Mouse (Mus musculus): ENCODE data around the gene Crybg1. TPM values are rescaled to one million over a fixed set of nuclear protein-coding genes. Genes with fewer than 3 reads are reported as not detected.

Crybg1 gene
- polyA plus RNA-seq, 1 experiment from 2014 or later = 0.16 TPM

GRCm38 (mm10) chr10:44002004-44002940 lies 146.4 kb downstream of the Crybg1 start:
- no peak overlapping the region for H3K27ac ChIP-seq
- WGBS = 21% methylated on average over 14 of the region's 14 CpGs
- H3K9me3 ChIP-seq = no peaks in the 10 kb centered on the region
- H3K4me1 ChIP-seq = peaks cover 39% of the 10 kb centered on the region
- no peaks in the 10 kb centered on the region for H3K36me3 ChIP-seq (replicated peaks)
- DNase-seq (ENCODE audit: extremely low spot score, low spot score) = peak; percentile 23
- H3K4me3 ChIP-seq = no peak overlapping the region
- H3K27me3 ChIP-seq (ENCODE audit: poor library complexity, severe bottlenecking) = peaks cover 87% of the 10 kb centered on the region

- H3K27me3 ChIP-seq (ENCODE audit: poor library complexity, severe bottlenecking) = peaks cover 67% of the 10 kb centered on the region
- H3K4me1 ChIP-seq = peaks cover 27% of the 10 kb centered on the region
- H3K36me3 ChIP-seq (replicated peaks) = no peaks in the 10 kb centered on the region
- H3K4me3 ChIP-seq = no peak overlapping the region
- WGBS = 82% methylated on average over 2 of the region's 2 CpGs
- H3K27ac ChIP-seq = no peak overlapping the region
- no peaks in the 10 kb centered on the region for H3K9me3 ChIP-seq
- no peak for DNase-seq (ENCODE audit: extremely low spot score, low spot score)
Observed at GRCm38 (mm10) chr10:44000156-44000865, 148.3 kb downstream of the Crybg1 start.

- no peak overlapping the region for H3K27ac ChIP-seq
- H3K9me3 ChIP-seq = no peaks in the 10 kb centered on the region
- H3K27me3 ChIP-seq (ENCODE audit: poor library complexity, severe bottlenecking) = peaks cover 50% of the 10 kb centered on the region
- H3K36me3 ChIP-seq (replicated peaks) = no peaks in the 10 kb centered on the region
- WGBS = 79% methylated on average over 8 of the region's 8 CpGs
- H3K4me1 ChIP-seq = peaks cover 16% of the 10 kb centered on the region
- no peak overlapping the region for H3K4me3 ChIP-seq
- no peak for DNase-seq (ENCODE audit: extremely low spot score, low spot score)
Observed at GRCm38 (mm10) chr10:43998503-43999082, 150.1 kb downstream of the Crybg1 start.

GRCm38 (mm10) chr10:43998023-43998422 lies 150.6 kb downstream of the Crybg1 start:
- Histone ChIP-seq H3K36me3 (replicated peaks) (no peaks in the 10 kb centered on the region), H3K4me1 (peaks cover 15% of the 10 kb centered on the region), H3K27me3 (ENCODE audit: poor library complexity, severe bottlenecking) (peaks cover 44% of the 10 kb centered on the region), H3K9me3 (no peaks in the 10 kb centered on the region), H3K27ac (no peak overlapping the region), H3K4me3 (no peak overlapping the region)
- DNase-seq (ENCODE audit: extremely low spot score, low spot score) = no peak
- WGBS = 86% methylated on average over 9 of the region's 9 CpGs

GRCm38 (mm10) chr10:43997276-43997675 lies 151.4 kb downstream of the Crybg1 start:
- no peaks in the 10 kb centered on the region for H3K9me3 ChIP-seq
- no peak overlapping the region for H3K27ac ChIP-seq
- H3K4me1 ChIP-seq = peaks cover 12% of the 10 kb centered on the region
- DNase-seq (ENCODE audit: extremely low spot score, low spot score) = no peak
- peaks cover 37% of the 10 kb centered on the region for H3K27me3 ChIP-seq (ENCODE audit: poor library complexity, severe bottlenecking)
- no peak overlapping the region for H3K4me3 ChIP-seq
- WGBS = 86% methylated on average over 10 of the region's 10 CpGs
- H3K36me3 ChIP-seq (replicated peaks) = no peaks in the 10 kb centered on the region

GRCm38 (mm10) chr10:43995858-43996650 lies 152.6 kb downstream of the Crybg1 start:
- Histone ChIP-seq H3K27ac (no peak overlapping the region), H3K27me3 (ENCODE audit: poor library complexity, severe bottlenecking) (peaks cover 25% of the 10 kb centered on the region), H3K9me3 (no peaks in the 10 kb centered on the region), H3K36me3 (replicated peaks) (no peaks in the 10 kb centered on the region), H3K4me1 (peaks cover 8% of the 10 kb centered on the region), H3K4me3 (no peak overlapping the region)
- 88% methylated on average over 10 of the region's 10 CpGs for WGBS
- no peak for DNase-seq (ENCODE audit: extremely low spot score, low spot score)

- Histone ChIP-seq H3K36me3 (replicated peaks) (no peaks in the 10 kb centered on the region), H3K27ac (no peak overlapping the region), H3K4me3 (no peak overlapping the region), H3K4me1 (peaks cover 8% of the 10 kb centered on the region), H3K9me3 (no peaks in the 10 kb centered on the region), H3K27me3 (ENCODE audit: poor library complexity, severe bottlenecking) (peaks cover 4% of the 10 kb centered on the region; the same call in 1 of the 2 replicates)
- 25% methylated on average over 6 of the region's 6 CpGs for WGBS
- DNase-seq (ENCODE audit: extremely low spot score, low spot score) = no peak
Observed at GRCm38 (mm10) chr10:43993198-43993597, 155.5 kb downstream of the Crybg1 start.

GRCm38 (mm10) chr10:43992506-43992905 lies 156.1 kb downstream of the Crybg1 start:
- H3K4me3 ChIP-seq = no peak overlapping the region
- H3K36me3 ChIP-seq (replicated peaks) = no peaks in the 10 kb centered on the region
- WGBS = 81% methylated on average over 5 of the region's 5 CpGs
- no peaks in the 10 kb centered on the region for H3K9me3 ChIP-seq
- H3K27me3 ChIP-seq (ENCODE audit: poor library complexity, severe bottlenecking) = no peaks in the 10 kb centered on the region; the same call in 1 of the 2 replicates
- no peak overlapping the region for H3K27ac ChIP-seq
- DNase-seq (ENCODE audit: extremely low spot score, low spot score) = no peak
- H3K4me1 ChIP-seq = peaks cover 8% of the 10 kb centered on the region

GRCm38 (mm10) chr10:43991268-43991667 lies 157.4 kb downstream of the Crybg1 start:
- Histone ChIP-seq H3K27ac (no peak overlapping the region), H3K4me1 (peaks cover 8% of the 10 kb centered on the region), H3K9me3 (no peaks in the 10 kb centered on the region), H3K4me3 (no peak overlapping the region), H3K27me3 (ENCODE audit: poor library complexity, severe bottlenecking) (no peaks in the 10 kb centered on the region), H3K36me3 (replicated peaks) (no peaks in the 10 kb centered on the region)
- DNase-seq (ENCODE audit: extremely low spot score, low spot score) = no peak
- WGBS = 88% methylated on average over 5 of the region's 5 CpGs

GRCm38 (mm10) chr10:43983866-43984265 lies 164.8 kb downstream of the Crybg1 start:
- 88% methylated on average over 2 of the region's 2 CpGs for WGBS
- no peaks in the 10 kb centered on the region for H3K4me1 ChIP-seq
- no peak overlapping the region for H3K27ac ChIP-seq
- no peak for DNase-seq (ENCODE audit: extremely low spot score, low spot score)
- no peak overlapping the region for H3K4me3 ChIP-seq
- no peaks in the 10 kb centered on the region for H3K36me3 ChIP-seq (replicated peaks)
- H3K9me3 ChIP-seq = no peaks in the 10 kb centered on the region
- no peaks in the 10 kb centered on the region for H3K27me3 ChIP-seq (ENCODE audit: poor library complexity, severe bottlenecking)

- 88% methylated on average over 5 of the region's 5 CpGs for WGBS
- Histone ChIP-seq H3K4me1 (no peaks in the 10 kb centered on the region), H3K27me3 (ENCODE audit: poor library complexity, severe bottlenecking) (no peaks in the 10 kb centered on the region), H3K36me3 (replicated peaks) (no peaks in the 10 kb centered on the region), H3K9me3 (no peaks in the 10 kb centered on the region), H3K27ac (no peak overlapping the region), H3K4me3 (no peak overlapping the region)
- DNase-seq (ENCODE audit: extremely low spot score, low spot score) = no peak
Observed at GRCm38 (mm10) chr10:43983241-43983640, 165.4 kb downstream of the Crybg1 start.

- Histone ChIP-seq H3K27me3 (ENCODE audit: poor library complexity, severe bottlenecking) (no peaks in the 10 kb centered on the region), H3K4me1 (no peaks in the 10 kb centered on the region), H3K27ac (no peak overlapping the region), H3K4me3 (no peak overlapping the region), H3K36me3 (replicated peaks) (no peaks in the 10 kb centered on the region), H3K9me3 (no peaks in the 10 kb centered on the region)
- no peak for DNase-seq (ENCODE audit: extremely low spot score, low spot score)
- 94% methylated on average over 6 of the region's 6 CpGs for WGBS
Observed at GRCm38 (mm10) chr10:43982470-43982869, 166.2 kb downstream of the Crybg1 start.

Data from forebrain, embryonic 10.5 days (tissue).